Mouse (Mus musculus): ENCODE results near the gene Uncx. TPM values are rescaled to one million over a fixed set of nuclear protein-coding genes. Genes with fewer than 3 reads are reported as not detected.

Uncx gene
- polyA plus RNA-seq, 1 experiment from 2014 or later: not detected

GRCm38 (mm10) chr5:139555476-139556115, 12.3 kb downstream of the Uncx start:
- Histone ChIP-seq H3K27me3 (peaks cover 98% of the 10 kb centered on the region), H3K9ac (no peak overlapping the region), H3K4me2 (no peak overlapping the region), H3K9me3 (replicated peaks) (no peaks in the 10 kb centered on the region), H3K36me3 (no peaks in the 10 kb centered on the region), H3K27ac (no peak overlapping the region), H3K4me1 (replicated peaks) (peaks cover 16% of the 10 kb centered on the region; the same call in 1 of the 2 replicates), H3K4me3 (no peak overlapping the region)
- 8% methylated on average over 7 of the region's 7 CpGs for WGBS
- no peak for ATAC-seq (replicated peaks; ENCODE audit: insufficient number of reproducible peaks, insufficient read depth, low FRiP score, low read depth)

- no peak overlapping the region for H3K4me3 ChIP-seq
- H3K9ac ChIP-seq: no peak overlapping the region
- WGBS: 13% methylated on average over 6 of the region's 6 CpGs
- H3K27ac ChIP-seq: no peak overlapping the region
- H3K4me2 ChIP-seq: no peak overlapping the region
- no peak for ATAC-seq (replicated peaks; ENCODE audit: insufficient number of reproducible peaks, insufficient read depth, low FRiP score, low read depth)
- peaks cover 98% of the 10 kb centered on the region for H3K27me3 ChIP-seq
- no peaks in the 10 kb centered on the region for H3K9me3 ChIP-seq (replicated peaks)
- H3K36me3 ChIP-seq: no peaks in the 10 kb centered on the region
- H3K4me1 ChIP-seq (replicated peaks): peaks cover 16% of the 10 kb centered on the region; the same call in 1 of the 2 replicates
Measured at GRCm38 (mm10) chr5:139556116-139556678, 12.9 kb downstream of the Uncx start.

GRCm38 (mm10) chr5:139557079-139557478, 13.8 kb downstream of the Uncx start:
- no peak for ATAC-seq (replicated peaks; ENCODE audit: insufficient number of reproducible peaks, insufficient read depth, low FRiP score, low read depth)
- Histone ChIP-seq H3K27ac (no peak overlapping the region), H3K9ac (no peak overlapping the region), H3K4me2 (no peak overlapping the region), H3K4me3 (no peak overlapping the region), H3K9me3 (replicated peaks) (no peaks in the 10 kb centered on the region), H3K36me3 (no peaks in the 10 kb centered on the region), H3K27me3 (peaks cover 98% of the 10 kb centered on the region), H3K4me1 (replicated peaks) (peaks cover 16% of the 10 kb centered on the region; the same call in 1 of the 2 replicates)
- 12% methylated on average over 10 of the region's 10 CpGs for WGBS

- H3K27me3 ChIP-seq: peaks cover 95% of the 10 kb centered on the region
Measured at GRCm38 (mm10) chr5:139557531-139558467, 14.5 kb downstream of the Uncx start.

GRCm38 (mm10) chr5:139558468-139558804, 15.1 kb downstream of the Uncx start:
- no peak overlapping the region for H3K27ac ChIP-seq
- peaks cover 95% of the 10 kb centered on the region for H3K27me3 ChIP-seq
- peak overlapping the region; percentile 27; the same call in 1 of the 2 replicates for H3K4me2 ChIP-seq
- H3K4me3 ChIP-seq: 0 out of 2 replicates have a peak overlapping the region, but pooled peaks have one; percentile 11
- H3K9me3 ChIP-seq (replicated peaks): no peaks in the 10 kb centered on the region
- no peak for ATAC-seq (replicated peaks; ENCODE audit: insufficient number of reproducible peaks, insufficient read depth, low FRiP score, low read depth)
- no peak overlapping the region for H3K9ac ChIP-seq
- H3K4me1 ChIP-seq (replicated peaks): peaks cover 16% of the 10 kb centered on the region; the same call in 1 of the 2 replicates
- WGBS: 1% methylated on average over 16 of the region's 16 CpGs
- no peaks in the 10 kb centered on the region for H3K36me3 ChIP-seq

More at GRCm38 (mm10) chr5:139557531-139558467, 14.5 kb downstream of the Uncx start:
- H3K4me2 ChIP-seq: peak overlapping the region; percentile 27; the same call in 1 of the 2 replicates
- peaks cover 16% of the 10 kb centered on the region; the same call in 1 of the 2 replicates for H3K4me1 ChIP-seq (replicated peaks)
- 0 out of 2 replicates have a peak, but pooled peaks have one; percentile 15 for ATAC-seq (replicated peaks; ENCODE audit: insufficient number of reproducible peaks, insufficient read depth, low FRiP score, low read depth)
- no peaks in the 10 kb centered on the region for H3K36me3 ChIP-seq
- no peak overlapping the region for H3K9ac ChIP-seq
- H3K9me3 ChIP-seq (replicated peaks): no peaks in the 10 kb centered on the region
- H3K4me3 ChIP-seq: peak overlapping the region; percentile 11; the same call in 1 of the 2 replicates
- no peak overlapping the region for H3K27ac ChIP-seq
- WGBS: 2% methylated on average over 43 of the region's 43 CpGs

GRCm38 (mm10) chr5:139558917-139559660, 15.8 kb downstream of the Uncx start:
- Histone ChIP-seq H3K9ac (no peak overlapping the region), H3K27me3 (peaks cover 94% of the 10 kb centered on the region), H3K4me2 (no peak overlapping the region), H3K27ac (no peak overlapping the region), H3K4me1 (replicated peaks) (peaks cover 16% of the 10 kb centered on the region; the same call in 1 of the 2 replicates), H3K36me3 (no peaks in the 10 kb centered on the region), H3K4me3 (no peak overlapping the region), H3K9me3 (replicated peaks) (no peaks in the 10 kb centered on the region)
- no peak for ATAC-seq (replicated peaks; ENCODE audit: insufficient number of reproducible peaks, insufficient read depth, low FRiP score, low read depth)
- 10% methylated on average over 12 of the region's 12 CpGs for WGBS

GRCm38 (mm10) chr5:139559782-139560181, 16.5 kb downstream of the Uncx start:
- peaks cover 94% of the 10 kb centered on the region for H3K27me3 ChIP-seq
- no peak overlapping the region for H3K27ac ChIP-seq
- peaks cover 16% of the 10 kb centered on the region; the same call in 1 of the 2 replicates for H3K4me1 ChIP-seq (replicated peaks)
- H3K36me3 ChIP-seq: no peaks in the 10 kb centered on the region
- ATAC-seq (replicated peaks; ENCODE audit: insufficient number of reproducible peaks, insufficient read depth, low FRiP score, low read depth): no peak
- WGBS: 42% methylated on average over 7 of the region's 7 CpGs
- H3K4me3 ChIP-seq: no peak overlapping the region
- no peaks in the 10 kb centered on the region for H3K9me3 ChIP-seq (replicated peaks)
- H3K4me2 ChIP-seq: no peak overlapping the region
- H3K9ac ChIP-seq: no peak overlapping the region

- 47% methylated on average over 4 of the region's 4 CpGs for WGBS
- Histone ChIP-seq H3K4me2 (no peak overlapping the region), H3K4me3 (no peak overlapping the region), H3K9ac (no peak overlapping the region), H3K4me1 (replicated peaks) (peaks cover 16% of the 10 kb centered on the region; the same call in 1 of the 2 replicates), H3K27me3 (peaks cover 94% of the 10 kb centered on the region), H3K9me3 (replicated peaks) (no peaks in the 10 kb centered on the region), H3K27ac (no peak overlapping the region), H3K36me3 (no peaks in the 10 kb centered on the region)
- ATAC-seq (replicated peaks; ENCODE audit: insufficient number of reproducible peaks, insufficient read depth, low FRiP score, low read depth): no peak
Measured at GRCm38 (mm10) chr5:139561363-139562001, 18.2 kb downstream of the Uncx start.

GRCm38 (mm10) chr5:139564663-139565062, 21.4 kb downstream of the Uncx start:
- Histone ChIP-seq H3K27me3 (peaks cover 82% of the 10 kb centered on the region), H3K27ac (no peak overlapping the region), H3K4me3 (no peak overlapping the region), H3K36me3 (no peaks in the 10 kb centered on the region), H3K4me2 (no peak overlapping the region), H3K9ac (no peak overlapping the region), H3K4me1 (replicated peaks) (no peaks in the 10 kb centered on the region), H3K9me3 (replicated peaks) (no peaks in the 10 kb centered on the region)
- WGBS: 46% methylated on average over 2 of the region's 2 CpGs
- no peak for ATAC-seq (replicated peaks; ENCODE audit: insufficient number of reproducible peaks, insufficient read depth, low FRiP score, low read depth)

- WGBS: 59% methylated on average over 4 of the region's 4 CpGs
- no peak for ATAC-seq (replicated peaks; ENCODE audit: insufficient number of reproducible peaks, insufficient read depth, low FRiP score, low read depth)
- Histone ChIP-seq H3K27ac (no peak overlapping the region), H3K4me2 (no peak overlapping the region), H3K9ac (no peak overlapping the region), H3K4me1 (replicated peaks) (no peaks in the 10 kb centered on the region), H3K4me3 (no peak overlapping the region), H3K27me3 (peaks cover 82% of the 10 kb centered on the region), H3K36me3 (no peaks in the 10 kb centered on the region), H3K9me3 (replicated peaks) (no peaks in the 10 kb centered on the region)
Measured at GRCm38 (mm10) chr5:139565462-139565861, 22.2 kb downstream of the Uncx start.
